Mouse (Mus musculus) erythroblast, embryonic 14.5 days (primary cell): ENCODE measurements around the gene Slc43a2. TPM values are rescaled to one million over a fixed set of nuclear protein-coding genes. Genes with fewer than 3 reads are reported as not detected.

Experiments used
- H3K27me3 ChIP-seq: 2 replicates; pipeline ENCODE4 v1.6.1; 2012; ENCODE audit warnings: inconsistent platforms; ENCODE audit not compliant: control insufficient read depth
- H3K36me3 ChIP-seq: 2 replicates; pipeline ENCODE4 v1.6.1; 2012; ENCODE audit warnings: mild to moderate bottlenecking, inconsistent platforms; ENCODE audit not compliant: control insufficient read depth
- H3K4me1 ChIP-seq: 2 replicates; pipeline ENCODE4 v1.6.1; 2012; ENCODE audit warnings: inconsistent platforms; ENCODE audit not compliant: control insufficient read depth
- H3K4me3 ChIP-seq: replicated peaks from 2 replicates; pipeline ENCODE3; 2012; ENCODE audit warnings: moderate library complexity, mild to moderate bottlenecking, inconsistent platforms
- H3K9me3 ChIP-seq: 2 replicates; pipeline ENCODE4 v1.6.1; 2012; ENCODE audit warnings: low read length, inconsistent platforms, mixed read lengths; ENCODE audit not compliant: control insufficient read depth
- GATA1 ChIP-seq: IDR thresholded peaks from 2 replicates; pipeline ENCODE4 v1.6.1; 2012; ENCODE audit warnings: low read length, inconsistent platforms, mixed read lengths
- TAL1 ChIP-seq: IDR thresholded peaks from 3 replicates; pipeline ENCODE4 v1.6.1; 2012; ENCODE audit warnings: low read length, inconsistent platforms, mixed read lengths
- polyA plus RNA-seq: library from polyadenylated mRNA; stranded (reverse); fragments of >175 nt; gene quantifications from 2 replicates; pipeline ENCODE4 v1.2.3, GENCODE M21; 2012

The Slc43a2 gene
- polyA plus RNA-seq, 1 experiment = 0.29 TPM

DNA sequence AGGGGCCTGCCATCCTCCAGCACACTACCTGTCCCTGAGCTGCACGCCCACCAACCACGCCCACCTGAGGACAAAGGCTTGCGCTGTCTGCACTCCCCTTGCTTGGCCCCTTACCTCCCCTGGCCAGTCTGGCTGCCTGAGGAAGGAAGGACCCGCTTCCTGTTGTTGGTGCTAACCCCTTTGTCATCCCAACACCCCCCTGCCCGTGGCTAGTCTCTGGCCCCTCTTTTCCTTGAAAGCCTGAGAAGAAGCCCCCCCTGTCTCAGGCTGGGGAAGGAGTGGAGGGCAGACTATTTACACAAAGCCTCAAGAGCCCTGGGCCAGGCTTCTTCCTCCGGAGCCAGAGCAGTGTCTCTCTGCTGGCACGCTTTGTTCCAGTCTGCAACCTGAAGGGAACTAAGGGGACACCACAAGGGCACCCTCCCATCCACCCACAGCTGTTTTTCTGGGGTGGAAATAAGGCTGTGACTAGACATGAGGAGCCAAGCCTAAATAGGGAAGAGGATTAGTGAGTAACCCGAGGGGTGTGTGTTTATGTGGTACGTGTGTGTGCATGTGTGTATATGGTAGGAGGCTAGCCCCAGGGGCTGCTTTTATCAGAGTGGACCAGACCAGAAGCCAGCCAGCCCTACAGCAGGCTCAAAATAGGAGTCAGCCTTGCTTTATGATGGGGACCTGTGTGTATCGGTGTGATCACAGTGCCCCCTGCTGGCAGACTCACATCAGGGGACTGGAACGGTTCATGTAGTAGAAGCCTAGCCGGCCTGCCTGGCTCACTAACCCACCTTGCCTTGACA is 41.6 kb downstream of the Slc43a2 start:
- no peak for TF ChIP-seq TAL1
- TF ChIP-seq GATA1 = no peak
- peaks cover 6% of the 10 kb centered on the region; the same call in 1 of the 2 replicates for H3K27me3 ChIP-seq
- H3K4me1 ChIP-seq = peaks cover 14% of the 10 kb centered on the region
- no peak overlapping the region for H3K4me3 ChIP-seq
- H3K9me3 ChIP-seq = no peaks in the 10 kb centered on the region
- no peaks in the 10 kb centered on the region for H3K36me3 ChIP-seq

DNA sequence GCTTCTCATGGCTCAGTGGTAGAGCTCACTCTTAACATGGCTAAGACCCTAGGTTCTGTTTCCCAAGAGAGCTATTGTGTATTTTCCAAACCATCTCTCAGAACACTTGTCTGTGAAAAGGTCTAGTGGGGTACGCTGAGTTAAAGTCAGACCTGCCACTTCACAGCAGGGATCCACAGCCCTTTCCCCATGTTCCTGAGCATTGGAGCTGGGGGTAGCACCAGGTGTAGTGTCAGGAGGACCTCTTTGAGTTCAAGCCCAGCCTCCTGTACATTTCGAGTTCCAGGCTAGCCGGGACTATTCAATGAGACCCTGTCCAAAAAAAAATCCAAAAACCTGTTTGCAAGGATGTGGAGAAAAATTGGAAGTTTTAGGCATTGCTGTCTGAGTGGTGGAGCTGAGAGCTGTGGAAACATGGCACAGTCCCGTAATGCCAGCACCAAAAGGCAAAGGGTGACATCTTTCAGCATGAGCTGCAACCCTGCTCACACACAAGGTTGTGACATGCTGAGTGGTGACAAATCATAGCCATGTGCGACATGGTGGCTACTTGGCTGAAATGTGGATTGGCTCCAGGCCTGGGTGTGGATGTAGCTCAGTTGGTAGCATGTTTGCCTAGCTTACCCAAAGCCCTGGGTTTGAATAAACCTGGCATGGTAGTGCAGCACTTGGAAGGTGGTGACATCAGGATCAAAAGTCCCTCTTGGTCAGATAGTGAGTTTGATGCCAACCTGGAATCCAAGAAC is 43.1 kb downstream of the Slc43a2 start:
- Histone ChIP-seq H3K4me1 (peaks cover 12% of the 10 kb centered on the region), H3K36me3 (no peaks in the 10 kb centered on the region), H3K4me3 (no peak overlapping the region), H3K9me3 (no peaks in the 10 kb centered on the region), H3K27me3 (peaks cover 6% of the 10 kb centered on the region; the same call in 1 of the 2 replicates)
- TF ChIP-seq GATA1 (no peak), TAL1 (no peak)

DNA sequence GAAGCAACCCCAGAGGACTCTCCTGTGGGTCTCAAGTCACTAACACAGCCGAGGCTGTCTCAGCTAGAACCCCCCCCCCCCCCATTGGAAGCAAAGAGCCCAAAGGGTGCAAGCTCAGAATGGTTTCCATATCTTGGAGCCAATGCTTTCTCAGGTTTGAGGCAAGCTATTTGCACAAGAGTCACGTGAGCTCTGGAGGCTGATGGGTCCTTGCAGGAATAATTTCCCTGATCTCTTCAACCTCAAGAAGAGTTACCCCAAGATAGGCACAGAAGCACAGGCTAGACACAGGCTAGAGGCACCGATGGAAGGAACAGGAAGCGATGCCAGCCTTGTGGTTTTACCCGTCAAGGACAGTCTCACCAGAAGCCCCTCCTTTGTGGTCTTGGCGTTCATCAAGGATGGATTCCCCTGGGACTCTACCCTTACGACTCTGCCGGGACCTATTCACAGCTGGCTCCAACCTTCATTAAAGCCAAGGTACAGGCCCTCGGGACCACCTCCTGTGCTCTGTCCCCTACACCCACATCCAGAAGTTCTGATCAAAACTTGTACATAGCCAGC is 44.1 kb downstream of the Slc43a2 start:
- Histone ChIP-seq H3K9me3 (no peaks in the 10 kb centered on the region), H3K27me3 (peaks cover 6% of the 10 kb centered on the region; the same call in 1 of the 2 replicates), H3K36me3 (no peaks in the 10 kb centered on the region), H3K4me3 (no peak overlapping the region), H3K4me1 (peaks cover 12% of the 10 kb centered on the region)
- TF ChIP-seq TAL1 = no peak
- TF ChIP-seq GATA1 = no peak

DNA sequence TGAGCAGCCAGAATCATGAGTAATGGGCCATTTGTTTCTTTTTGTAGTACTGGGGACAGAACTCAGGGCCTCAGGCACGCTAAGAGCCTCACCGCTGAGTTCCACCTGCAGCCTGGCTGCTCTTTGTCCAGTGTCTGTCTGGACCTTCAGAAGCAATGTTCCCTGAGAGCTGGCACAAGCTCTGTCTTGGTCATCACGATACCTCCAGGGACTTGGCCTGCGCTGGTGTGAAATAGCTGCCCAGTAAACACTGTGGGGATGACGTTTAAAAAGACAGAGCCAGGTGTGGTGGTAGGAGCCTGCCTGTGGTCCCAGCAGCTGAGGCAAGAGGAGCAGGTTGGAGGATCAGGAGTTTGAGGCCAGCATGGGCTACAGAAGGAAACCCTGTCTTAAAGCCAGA is 47.1 kb downstream of the Slc43a2 start:
- no peaks in the 10 kb centered on the region for H3K36me3 ChIP-seq
- TF ChIP-seq GATA1 (no peak), TAL1 (no peak)
- H3K27me3 ChIP-seq = peaks cover 2% of the 10 kb centered on the region; the same call in 1 of the 2 replicates

DNA sequence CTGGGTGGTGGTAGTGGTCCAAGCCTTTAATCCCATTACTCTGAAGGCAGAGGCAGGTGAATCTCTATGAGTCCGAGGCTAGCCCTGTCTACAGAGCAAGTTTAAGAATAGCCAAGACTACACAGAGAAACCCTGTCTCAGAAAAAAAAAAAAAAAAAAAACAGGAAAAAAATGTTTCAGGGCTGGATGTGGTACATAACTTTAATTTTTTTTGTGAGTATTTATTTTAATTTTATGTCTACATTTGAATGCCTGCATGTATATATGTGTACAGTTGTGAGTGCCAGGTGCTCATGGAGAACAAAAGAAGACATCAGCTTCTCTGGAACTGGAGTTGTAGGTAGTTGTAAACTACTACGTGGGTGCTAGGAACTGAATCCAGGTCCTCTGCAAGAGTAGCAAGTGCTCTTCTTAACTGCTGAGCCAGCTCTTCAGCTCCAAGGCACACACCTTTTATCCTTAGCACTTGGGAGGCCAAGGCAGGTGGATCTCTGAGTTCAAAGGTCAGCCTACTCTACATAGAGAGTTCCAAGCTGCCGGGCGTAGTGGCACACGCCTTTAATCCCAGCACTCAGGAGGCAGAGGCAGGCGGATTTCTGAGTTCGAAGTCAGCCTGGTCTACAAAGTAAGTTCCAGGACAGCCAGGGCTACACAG is 50.1 kb downstream of the Slc43a2 start:
- TF ChIP-seq TAL1 = no peak
- no peak for TF ChIP-seq GATA1
- H3K36me3 ChIP-seq = no peaks in the 10 kb centered on the region

More for the DNA sequence above, 47.1 kb downstream of the Slc43a2 start:
- Histone ChIP-seq H3K9me3 (no peaks in the 10 kb centered on the region), H3K4me1 (no peaks in the 10 kb centered on the region), H3K4me3 (no peak overlapping the region)

DNA sequence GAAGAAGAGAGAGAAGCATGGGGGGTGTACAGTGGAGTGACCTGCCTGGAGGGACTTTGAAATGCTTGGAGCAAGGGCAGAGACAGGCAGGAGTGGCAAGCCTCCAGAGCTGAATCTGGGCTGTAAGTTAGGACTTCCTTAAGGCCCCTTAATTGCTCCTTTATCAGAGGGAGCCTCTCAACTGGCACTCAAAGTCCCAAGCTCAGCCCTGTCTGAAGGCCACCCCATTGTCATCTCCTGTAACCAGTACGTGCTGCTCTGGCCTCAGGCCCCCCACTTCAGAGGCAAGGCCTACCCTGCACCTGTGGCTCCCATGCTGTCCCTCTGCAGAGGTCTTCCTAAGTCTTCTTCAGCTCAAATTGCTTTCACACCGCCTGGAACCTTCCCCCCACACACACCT is 52.0 kb downstream of the Slc43a2 start:
- no peak overlapping the region for H3K4me3 ChIP-seq
- TF ChIP-seq TAL1 (no peak), GATA1 (no peak)
- peaks cover 14% of the 10 kb centered on the region for H3K4me1 ChIP-seq
- H3K36me3 ChIP-seq = no peaks in the 10 kb centered on the region
- H3K27me3 ChIP-seq = no peaks in the 10 kb centered on the region
- no peaks in the 10 kb centered on the region for H3K9me3 ChIP-seq

More for the DNA sequence above, 50.1 kb downstream of the Slc43a2 start:
- Histone ChIP-seq H3K4me1 (no peaks in the 10 kb centered on the region), H3K9me3 (no peaks in the 10 kb centered on the region), H3K4me3 (no peak overlapping the region), H3K27me3 (no peaks in the 10 kb centered on the region)

DNA sequence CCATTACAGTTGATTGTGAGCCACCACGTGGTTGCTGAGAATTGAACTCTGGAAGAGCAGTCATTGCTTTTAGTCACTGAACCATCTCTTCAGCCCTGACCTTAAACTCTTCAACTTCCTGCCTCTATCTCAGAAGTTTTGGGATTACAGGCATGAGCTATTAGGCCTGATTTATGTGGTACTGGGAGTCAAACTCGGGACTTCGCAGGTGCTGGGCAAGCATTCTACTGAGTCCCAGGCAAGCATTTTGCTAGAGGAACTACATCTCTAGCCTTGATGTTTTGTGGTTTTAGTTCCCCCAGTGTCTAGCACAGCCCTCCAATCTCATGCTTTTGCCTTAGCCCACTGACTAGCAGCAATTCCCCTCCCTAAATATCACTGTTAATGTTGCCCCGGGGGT is 53.6 kb downstream of the Slc43a2 start:
- no peaks in the 10 kb centered on the region for H3K27me3 ChIP-seq
- no peak for TF ChIP-seq TAL1
- TF ChIP-seq GATA1 = no peak
- no peaks in the 10 kb centered on the region for H3K9me3 ChIP-seq
- peaks cover 28% of the 10 kb centered on the region for H3K4me1 ChIP-seq
- H3K4me3 ChIP-seq = no peak overlapping the region
- H3K36me3 ChIP-seq = peaks cover under 1% of the 10 kb centered on the region

DNA sequence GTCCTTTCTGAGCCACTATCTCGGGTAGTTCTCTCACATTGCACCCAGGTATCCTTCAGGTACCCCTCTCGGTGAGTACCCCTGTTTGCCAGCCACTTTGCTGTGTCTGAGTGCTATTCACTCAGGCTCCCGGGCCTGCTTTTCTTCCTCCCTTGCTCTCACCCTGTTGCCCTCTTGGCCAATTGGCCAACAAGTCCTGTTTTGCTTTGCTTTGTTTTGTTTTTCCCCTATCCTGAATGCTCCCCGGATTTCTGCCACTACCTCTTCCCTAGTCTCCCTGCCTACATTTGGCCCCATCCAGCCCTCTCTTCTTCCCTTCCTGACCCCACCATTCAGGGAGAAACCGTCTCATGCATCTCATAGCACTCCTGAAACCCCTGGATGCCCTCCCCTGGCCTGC is 54.5 kb downstream of the Slc43a2 start:
- Histone ChIP-seq H3K36me3 (peaks cover 4% of the 10 kb centered on the region), H3K4me1 (peaks cover 30% of the 10 kb centered on the region), H3K4me3 (no peak overlapping the region), H3K9me3 (no peaks in the 10 kb centered on the region), H3K27me3 (no peaks in the 10 kb centered on the region)
- TF ChIP-seq TAL1 (no peak), GATA1 (no peak)
